Mouse (Mus musculus): ENCODE data around the gene Fubp1. TPM values are rescaled to one million over a fixed set of nuclear protein-coding genes. Genes with fewer than 3 reads are reported as not detected.
A peak's percentile ranks its signal among the peaks of the same experiment; 100 is the strongest.

Fubp1 gene
- polyA plus RNA-seq, 1 experiment from 2014 or later, result 332 TPM

DNA sequence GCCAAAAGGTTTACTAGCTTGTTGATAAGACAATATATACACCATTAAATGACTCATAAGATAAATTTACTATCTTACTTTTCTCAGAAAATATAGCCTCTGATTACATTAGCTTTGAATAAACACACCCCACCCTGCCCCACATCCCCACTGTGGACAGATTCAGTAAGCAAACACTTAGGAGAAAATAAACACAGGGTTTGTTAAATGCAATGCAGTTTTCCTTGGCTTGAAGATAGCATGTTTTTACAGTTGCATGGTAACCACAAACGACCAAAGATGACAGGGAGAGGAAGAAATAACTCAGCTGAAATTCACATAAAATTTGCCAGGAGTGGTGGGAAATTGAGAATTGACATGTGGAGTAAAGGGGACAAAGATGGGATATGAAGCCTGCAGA is 39.8 kb upstream of the Fubp1 start:
- H3K4me1 ChIP-seq (ENCODE audit: control insufficient read depth, insufficient read depth, low read length), result peaks cover 15% of the 10 kb centered on the region; the same call in 1 of the 2 replicates
- 36% methylated on average over 1 of the region's 1 CpGs for WGBS
- no peak overlapping the region for H3K4me3 ChIP-seq (ENCODE audit: low read length)
- no peaks in the 10 kb centered on the region for H3K9me3 ChIP-seq (ENCODE audit: control insufficient read depth, low read length)
- H3K36me3 ChIP-seq (ENCODE audit: control insufficient read depth, insufficient read depth, low read length), result no peaks in the 10 kb centered on the region
- H3K27me3 ChIP-seq (ENCODE audit: control insufficient read depth, insufficient read depth, low read length), result peaks cover 8% of the 10 kb centered on the region
- H3K4me2 ChIP-seq (replicated peaks; ENCODE audit: low read depth, low read length), result no peak overlapping the region
- H3K27ac ChIP-seq (ENCODE audit: low read depth, low read length), result no peak overlapping the region
- ATAC-seq (ENCODE audit: low FRiP score, low TSS enrichment), result no peak
- no peak overlapping the region for H3K9ac ChIP-seq (ENCODE audit: low read depth, low read length)

GRCm38 (mm10) chr3:152171236-152171635 is 39.0 kb upstream of the Fubp1 start:
- H3K9me3 ChIP-seq (ENCODE audit: control insufficient read depth, low read length), result no peaks in the 10 kb centered on the region
- H3K4me1 ChIP-seq (ENCODE audit: control insufficient read depth, insufficient read depth, low read length), result peaks cover 8% of the 10 kb centered on the region; the same call in 1 of the 2 replicates
- no peak overlapping the region for H3K4me3 ChIP-seq (ENCODE audit: low read length)
- no peaks in the 10 kb centered on the region for H3K36me3 ChIP-seq (ENCODE audit: control insufficient read depth, insufficient read depth, low read length)
- H3K4me2 ChIP-seq (replicated peaks; ENCODE audit: low read depth, low read length), result no peak overlapping the region
- H3K9ac ChIP-seq (ENCODE audit: low read depth, low read length), result no peak overlapping the region
- H3K27ac ChIP-seq (ENCODE audit: low read depth, low read length), result no peak overlapping the region
- no peaks in the 10 kb centered on the region for H3K27me3 ChIP-seq (ENCODE audit: control insufficient read depth, insufficient read depth, low read length)
- 67% methylated on average over 2 of the region's 2 CpGs for WGBS
- no peak for ATAC-seq (ENCODE audit: low FRiP score, low TSS enrichment)

DNA sequence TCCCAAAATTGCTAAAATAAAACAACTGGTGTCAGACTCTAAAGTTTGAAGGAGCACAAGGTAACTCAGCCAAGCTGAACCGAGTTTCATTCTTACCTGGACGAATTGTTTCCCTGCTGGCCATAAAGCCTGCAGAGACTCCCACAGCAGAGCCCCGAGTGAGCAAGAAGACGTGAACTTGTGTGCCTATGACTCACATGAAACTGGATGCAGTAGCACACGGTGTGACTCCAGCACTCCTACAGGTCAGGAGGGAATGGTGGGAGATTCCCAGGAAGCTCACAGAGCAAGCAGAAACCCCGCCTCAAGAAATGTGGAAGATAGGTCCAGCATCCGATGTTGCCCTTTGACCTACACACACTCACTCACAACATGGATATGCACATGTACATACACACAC is 38.4 kb upstream of the Fubp1 start:
- Histone ChIP-seq H3K9ac (ENCODE audit: low read depth, low read length) (no peak overlapping the region), H3K9me3 (ENCODE audit: control insufficient read depth, low read length) (no peaks in the 10 kb centered on the region), H3K27me3 (ENCODE audit: control insufficient read depth, insufficient read depth, low read length) (no peaks in the 10 kb centered on the region), H3K4me2 (replicated peaks; ENCODE audit: low read depth, low read length) (no peak overlapping the region), H3K27ac (ENCODE audit: low read depth, low read length) (no peak overlapping the region), H3K36me3 (ENCODE audit: control insufficient read depth, insufficient read depth, low read length) (no peaks in the 10 kb centered on the region), H3K4me3 (ENCODE audit: low read length) (no peak overlapping the region), H3K4me1 (ENCODE audit: control insufficient read depth, insufficient read depth, low read length) (peaks cover 6% of the 10 kb centered on the region; the same call in 1 of the 2 replicates)
- no peak for ATAC-seq (ENCODE audit: low FRiP score, low TSS enrichment)
- 51% methylated on average over 7 of the region's 7 CpGs for WGBS

DNA sequence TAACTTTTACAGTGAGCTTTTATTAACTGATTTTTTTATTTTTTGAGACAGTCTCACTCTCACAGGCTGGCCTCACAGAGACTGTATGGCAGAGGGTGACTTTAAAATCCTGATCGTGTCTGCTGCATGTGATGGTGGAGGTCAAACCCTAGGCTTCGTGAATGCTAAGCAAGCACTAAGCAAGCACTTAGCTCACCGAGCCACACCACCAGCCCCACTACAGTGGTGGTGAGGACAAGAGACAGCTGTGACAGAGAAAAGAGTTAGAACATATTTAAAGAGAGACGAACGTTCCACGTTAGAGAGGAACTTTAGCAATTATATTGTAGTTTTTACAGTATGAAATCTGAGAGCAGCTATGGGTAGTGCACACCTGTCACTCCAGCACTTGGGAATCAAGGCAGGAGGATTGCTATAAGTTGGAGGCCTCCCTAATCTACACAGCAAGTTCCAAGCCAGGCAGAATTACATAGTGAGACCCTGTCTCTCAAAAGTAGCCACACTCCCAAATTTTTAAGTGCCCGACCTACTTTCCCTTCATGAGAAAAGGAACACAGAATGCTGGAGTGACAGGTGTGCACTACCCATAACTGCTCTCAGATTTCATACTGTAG is 37.8 kb upstream of the Fubp1 start:
- Histone ChIP-seq H3K4me1 (ENCODE audit: control insufficient read depth, insufficient read depth, low read length) (0 out of 2 replicates have a peak, but pooled peaks cover under 1% of the 10 kb centered on the region), H3K27me3 (ENCODE audit: control insufficient read depth, insufficient read depth, low read length) (no peaks in the 10 kb centered on the region), H3K9ac (ENCODE audit: low read depth, low read length) (no peak overlapping the region), H3K9me3 (ENCODE audit: control insufficient read depth, low read length) (no peaks in the 10 kb centered on the region), H3K4me3 (ENCODE audit: low read length) (no peak overlapping the region), H3K4me2 (replicated peaks; ENCODE audit: low read depth, low read length) (no peak overlapping the region), H3K36me3 (ENCODE audit: control insufficient read depth, insufficient read depth, low read length) (no peaks in the 10 kb centered on the region), H3K27ac (ENCODE audit: low read depth, low read length) (no peak overlapping the region)
- no peak for ATAC-seq (ENCODE audit: low FRiP score, low TSS enrichment)
- 74% methylated on average over 7 of the region's 7 CpGs for WGBS

DNA sequence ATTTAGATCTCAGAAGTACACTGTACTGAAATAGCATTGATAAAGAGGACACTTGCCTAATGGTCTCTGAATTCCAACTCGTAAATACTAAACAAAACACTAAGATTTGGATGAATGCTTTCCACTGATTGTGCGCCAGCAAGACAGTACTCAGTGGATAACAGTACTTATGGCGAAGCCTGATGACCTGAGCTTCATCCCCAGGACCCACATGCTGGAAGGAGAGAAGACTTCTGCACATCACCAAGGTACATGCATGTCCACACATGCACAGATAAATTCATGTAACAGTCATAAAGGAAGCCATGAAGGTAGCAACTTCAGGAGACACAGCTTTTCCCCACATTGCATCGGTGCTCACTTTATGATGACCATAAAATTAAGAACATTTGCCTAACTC is 31.4 kb upstream of the Fubp1 start:
- no peak overlapping the region for H3K9ac ChIP-seq (ENCODE audit: low read depth, low read length)
- no peaks in the 10 kb centered on the region for H3K27me3 ChIP-seq (ENCODE audit: control insufficient read depth, insufficient read depth, low read length)
- no peaks in the 10 kb centered on the region for H3K36me3 ChIP-seq (ENCODE audit: control insufficient read depth, insufficient read depth, low read length)
- H3K9me3 ChIP-seq (ENCODE audit: control insufficient read depth, low read length), result no peaks in the 10 kb centered on the region
- no peak for ATAC-seq (ENCODE audit: low FRiP score, low TSS enrichment)
- H3K4me3 ChIP-seq (ENCODE audit: low read length), result no peak overlapping the region
- no peak overlapping the region for H3K4me2 ChIP-seq (replicated peaks; ENCODE audit: low read depth, low read length)
- H3K27ac ChIP-seq (ENCODE audit: low read depth, low read length), result no peak overlapping the region
- 70% methylated on average over 4 of the region's 4 CpGs for WGBS
- no peaks in the 10 kb centered on the region for H3K4me1 ChIP-seq (ENCODE audit: control insufficient read depth, insufficient read depth, low read length)

DNA sequence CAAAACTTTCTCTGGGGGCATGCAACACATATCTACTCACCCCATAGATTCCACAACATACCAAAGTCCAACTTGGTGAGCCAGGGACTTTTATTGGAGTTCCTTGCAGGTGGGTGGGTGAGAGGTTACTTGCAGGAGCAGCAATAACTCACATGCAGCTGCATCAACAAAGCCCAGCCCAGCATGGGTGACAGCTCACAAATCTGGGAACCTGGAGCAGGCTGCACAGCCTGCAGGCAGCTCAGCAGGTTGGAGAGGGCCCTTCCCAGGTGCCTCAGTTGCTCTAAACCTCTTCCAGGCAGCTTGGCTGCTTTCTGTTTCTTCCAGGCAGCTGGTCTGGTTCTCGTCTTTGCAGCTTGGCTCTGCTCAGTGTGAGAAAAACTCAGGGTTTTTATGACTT is 30.9 kb upstream of the Fubp1 start:
- H3K4me2 ChIP-seq (replicated peaks; ENCODE audit: low read depth, low read length), result no peak overlapping the region
- no peaks in the 10 kb centered on the region for H3K27me3 ChIP-seq (ENCODE audit: control insufficient read depth, insufficient read depth, low read length)
- no peak overlapping the region for H3K27ac ChIP-seq (ENCODE audit: low read depth, low read length)
- no peak overlapping the region for H3K9ac ChIP-seq (ENCODE audit: low read depth, low read length)
- H3K36me3 ChIP-seq (ENCODE audit: control insufficient read depth, insufficient read depth, low read length), result peaks cover under 1% of the 10 kb centered on the region; the same call in 1 of the 2 replicates
- H3K4me3 ChIP-seq (ENCODE audit: low read length), result no peak overlapping the region
- H3K4me1 ChIP-seq (ENCODE audit: control insufficient read depth, insufficient read depth, low read length), result no peaks in the 10 kb centered on the region
- peak; percentile 66 for ATAC-seq (ENCODE audit: low FRiP score, low TSS enrichment)
- no peaks in the 10 kb centered on the region for H3K9me3 ChIP-seq (ENCODE audit: control insufficient read depth, low read length)
- WGBS, result 24% methylated on average over 1 of the region's 1 CpGs

DNA sequence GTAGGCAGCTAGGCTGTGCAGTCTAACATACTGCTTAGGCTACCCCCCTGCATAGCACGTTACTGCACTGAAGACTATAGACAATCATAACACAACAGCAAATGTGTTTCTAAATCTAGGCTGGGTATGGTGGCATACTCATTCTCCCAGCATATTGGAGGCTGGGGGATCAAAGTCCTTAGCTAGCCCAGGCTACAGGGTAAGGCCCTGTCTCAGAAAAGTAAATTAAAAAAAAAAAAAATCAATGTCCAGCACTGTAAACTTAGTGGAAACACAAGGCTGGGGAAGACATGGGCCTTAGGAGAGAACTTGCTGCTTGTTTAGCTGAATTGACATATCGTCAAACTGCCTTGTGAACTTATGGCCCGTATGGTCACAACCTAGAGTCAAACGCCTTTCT is 29.6 kb upstream of the Fubp1 start:
- H3K9me3 ChIP-seq (ENCODE audit: control insufficient read depth, low read length), result no peaks in the 10 kb centered on the region
- ATAC-seq (ENCODE audit: low FRiP score, low TSS enrichment), result no peak
- no peak overlapping the region for H3K4me3 ChIP-seq (ENCODE audit: low read length)
- no peaks in the 10 kb centered on the region for H3K4me1 ChIP-seq (ENCODE audit: control insufficient read depth, insufficient read depth, low read length)
- WGBS, result 86% methylated on average over 4 of the region's 4 CpGs
- peaks cover 5% of the 10 kb centered on the region; the same call in 1 of the 2 replicates for H3K36me3 ChIP-seq (ENCODE audit: control insufficient read depth, insufficient read depth, low read length)
- H3K4me2 ChIP-seq (replicated peaks; ENCODE audit: low read depth, low read length), result no peak overlapping the region
- no peak overlapping the region for H3K27ac ChIP-seq (ENCODE audit: low read depth, low read length)
- no peak overlapping the region for H3K9ac ChIP-seq (ENCODE audit: low read depth, low read length)
- no peaks in the 10 kb centered on the region for H3K27me3 ChIP-seq (ENCODE audit: control insufficient read depth, insufficient read depth, low read length)

- Histone ChIP-seq H3K4me2 (replicated peaks; ENCODE audit: low read depth, low read length) (no peak overlapping the region), H3K36me3 (ENCODE audit: control insufficient read depth, insufficient read depth, low read length) (peaks cover 11% of the 10 kb centered on the region; the same call in 1 of the 2 replicates), H3K4me3 (ENCODE audit: low read length) (no peak overlapping the region), H3K27me3 (ENCODE audit: control insufficient read depth, insufficient read depth, low read length) (no peaks in the 10 kb centered on the region), H3K4me1 (ENCODE audit: control insufficient read depth, insufficient read depth, low read length) (no peaks in the 10 kb centered on the region), H3K9ac (ENCODE audit: low read depth, low read length) (no peak overlapping the region), H3K27ac (ENCODE audit: low read depth, low read length) (no peak overlapping the region), H3K9me3 (ENCODE audit: control insufficient read depth, low read length) (no peaks in the 10 kb centered on the region)
- WGBS, result 77% methylated on average over 9 of the region's 9 CpGs
- no peak for ATAC-seq (ENCODE audit: low FRiP score, low TSS enrichment)
These were observed 26.7 kb upstream of the Fubp1 start for GRCm38 (mm10) chr3:152183522-152183921.

- 77% methylated on average over 6 of the region's 6 CpGs for WGBS
- Histone ChIP-seq H3K27ac (ENCODE audit: low read depth, low read length) (no peak overlapping the region), H3K4me1 (ENCODE audit: control insufficient read depth, insufficient read depth, low read length) (peaks cover 10% of the 10 kb centered on the region; the same call in 1 of the 2 replicates), H3K4me2 (replicated peaks; ENCODE audit: low read depth, low read length) (no peak overlapping the region), H3K9ac (ENCODE audit: low read depth, low read length) (no peak overlapping the region), H3K9me3 (ENCODE audit: control insufficient read depth, low read length) (no peaks in the 10 kb centered on the region), H3K27me3 (ENCODE audit: control insufficient read depth, insufficient read depth, low read length) (no peaks in the 10 kb centered on the region), H3K36me3 (ENCODE audit: control insufficient read depth, insufficient read depth, low read length) (peaks cover 11% of the 10 kb centered on the region; the same call in 1 of the 2 replicates), H3K4me3 (ENCODE audit: low read length) (no peak overlapping the region)
- no peak for ATAC-seq (ENCODE audit: low FRiP score, low TSS enrichment)
These were observed 24.1 kb upstream of the Fubp1 start for GRCm38 (mm10) chr3:152186106-152186505.
